Mouse (Mus musculus): ENCODE data around the gene Vash1. TPM values are rescaled to one million over a fixed set of nuclear protein-coding genes. Genes with fewer than 3 reads are reported as not detected.

The Vash1 gene
- polyA plus RNA-seq, 1 experiment from 2014 or later, result 27.4 TPM

DNA sequence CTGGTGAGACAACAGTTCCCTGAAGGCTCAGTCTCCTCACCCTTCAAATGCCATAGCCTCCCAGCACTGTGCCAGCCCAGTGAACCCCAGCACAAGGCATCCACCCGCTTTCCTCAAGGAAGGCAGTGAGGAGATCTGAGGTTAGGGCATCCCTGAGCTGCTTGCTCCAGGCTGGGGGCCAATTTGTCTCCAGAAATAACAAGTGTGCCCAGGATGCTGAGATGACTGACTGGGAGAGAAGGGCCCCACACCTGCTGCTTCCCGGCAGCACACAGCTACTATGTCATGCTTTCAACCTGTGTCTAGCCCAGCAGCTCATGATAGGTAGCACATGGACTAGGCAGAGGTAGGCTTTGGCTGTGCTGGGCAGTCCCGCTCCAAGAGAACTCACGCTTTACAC lies 23.0 kb downstream of the Vash1 start:
- peaks cover 47% of the 10 kb centered on the region for H3K4me1 ChIP-seq (replicated peaks)
- 87% methylated on average over 4 of the region's 4 CpGs for WGBS
- DNase-seq (ENCODE audit: low spot score), result no peak
- no peaks in the 10 kb centered on the region for H3K9me3 ChIP-seq
- no peaks in the 10 kb centered on the region for H3K27me3 ChIP-seq (ENCODE audit: insufficient read depth, poor library complexity, severe bottlenecking)
- no peak overlapping the region for H3K4me3 ChIP-seq
- H3K27ac ChIP-seq, result peak overlapping the region; percentile 83
- peaks cover 28% of the 10 kb centered on the region for H3K36me3 ChIP-seq

DNA sequence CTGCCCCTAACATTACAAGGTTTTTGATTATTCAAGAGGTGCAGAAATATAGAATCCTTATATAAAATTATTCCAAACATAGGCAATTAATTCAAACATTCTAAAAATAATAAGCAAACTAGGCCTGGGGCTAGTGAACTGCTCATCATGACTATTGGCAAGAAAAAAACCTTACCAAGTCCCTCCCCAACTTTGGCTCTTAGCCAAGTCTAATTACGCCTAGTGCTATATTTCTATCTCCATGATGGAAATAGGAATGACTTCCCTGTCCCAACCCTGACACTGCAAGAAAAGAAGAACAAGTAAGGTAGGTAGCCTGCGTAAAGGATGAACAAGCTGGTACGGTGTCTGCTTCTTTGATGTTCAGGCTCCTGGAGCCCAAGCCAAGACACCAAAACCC lies 24.2 kb downstream of the Vash1 start:
- H3K27me3 ChIP-seq (ENCODE audit: insufficient read depth, poor library complexity, severe bottlenecking), result no peaks in the 10 kb centered on the region
- H3K4me3 ChIP-seq, result no peak overlapping the region
- no peaks in the 10 kb centered on the region for H3K9me3 ChIP-seq
- H3K36me3 ChIP-seq, result peaks cover 17% of the 10 kb centered on the region
- H3K4me1 ChIP-seq (replicated peaks), result peaks cover 47% of the 10 kb centered on the region
- no peak for DNase-seq (ENCODE audit: low spot score)
- WGBS, result 99% methylated on average over 3 of the region's 3 CpGs
- H3K27ac ChIP-seq, result no peak overlapping the region

DNA sequence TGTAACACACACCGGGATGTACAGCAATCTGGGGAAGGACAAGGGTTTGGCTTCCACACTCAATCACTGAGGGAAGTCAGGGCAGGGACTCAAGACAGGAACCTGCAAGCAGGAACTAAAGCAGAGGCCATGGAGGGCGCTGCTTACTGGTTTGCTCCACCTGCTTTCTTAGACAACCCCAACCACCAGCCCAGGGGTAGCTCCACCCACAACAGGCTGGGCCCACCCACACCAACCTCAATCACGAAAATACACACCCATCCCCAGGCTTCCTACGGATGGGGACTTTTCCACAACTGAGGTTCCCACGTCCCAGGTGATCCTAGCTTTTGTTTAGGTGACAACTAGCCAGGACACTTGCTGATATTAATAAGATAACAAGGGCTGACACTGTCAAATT lies 27.3 kb downstream of the Vash1 start:
- DNase-seq (ENCODE audit: low spot score), result no peak
- H3K9me3 ChIP-seq, result no peaks in the 10 kb centered on the region
- no peak overlapping the region for H3K27ac ChIP-seq
- peaks cover 25% of the 10 kb centered on the region for H3K4me1 ChIP-seq (replicated peaks)
- H3K36me3 ChIP-seq, result peaks cover 17% of the 10 kb centered on the region
- H3K4me3 ChIP-seq, result no peak overlapping the region
- H3K27me3 ChIP-seq (ENCODE audit: insufficient read depth, poor library complexity, severe bottlenecking), result no peaks in the 10 kb centered on the region
- 85% methylated on average over 5 of the region's 5 CpGs for WGBS

DNA sequence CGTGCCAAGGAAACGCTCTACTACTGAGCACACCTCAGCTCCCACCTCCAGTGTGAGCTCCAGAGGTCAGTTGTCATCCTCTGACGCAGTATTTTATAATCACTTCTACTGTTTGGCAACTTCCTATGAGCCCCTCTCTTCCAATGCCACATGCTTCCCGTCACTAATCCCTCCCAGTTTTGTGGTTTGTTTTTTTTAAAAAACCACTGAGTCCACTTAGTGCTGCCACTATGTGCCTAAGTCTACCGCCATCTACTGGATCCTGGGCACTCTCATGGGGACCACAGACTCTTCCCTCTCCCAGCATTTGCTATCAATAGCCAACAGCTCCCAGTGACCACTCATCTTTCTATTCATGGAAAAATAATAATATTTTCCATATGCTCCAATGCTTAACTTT lies 35.5 kb downstream of the Vash1 start:
- no peaks in the 10 kb centered on the region for H3K27me3 ChIP-seq (ENCODE audit: insufficient read depth, poor library complexity, severe bottlenecking)
- H3K4me1 ChIP-seq (replicated peaks), result peaks cover 3% of the 10 kb centered on the region; the same call in 1 of the 2 replicates
- WGBS, result 77% methylated on average over 5 of the region's 5 CpGs
- no peak overlapping the region for H3K4me3 ChIP-seq
- peaks cover 13% of the 10 kb centered on the region for H3K36me3 ChIP-seq
- H3K27ac ChIP-seq, result no peak overlapping the region
- DNase-seq (ENCODE audit: low spot score), result no peak
- no peaks in the 10 kb centered on the region for H3K9me3 ChIP-seq

DNA sequence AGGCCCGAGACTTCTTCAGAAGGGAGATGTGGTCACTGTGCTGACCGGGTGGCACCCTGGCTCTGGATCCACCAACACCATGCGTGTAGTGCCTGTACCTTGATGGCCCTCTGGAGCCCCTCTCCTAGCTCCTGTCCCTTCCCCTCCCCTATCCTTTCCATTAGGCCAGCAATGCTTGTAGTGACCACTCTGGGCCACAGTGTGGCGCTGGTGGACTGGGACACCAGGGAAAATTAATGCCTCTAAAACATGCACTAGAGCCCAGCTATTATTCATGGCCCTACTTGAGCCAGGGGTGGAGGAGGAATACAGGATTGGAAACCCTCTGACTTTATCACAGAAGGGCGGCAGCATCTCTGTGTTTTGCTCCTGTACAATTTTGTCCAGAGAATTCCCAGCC lies 36.9 kb downstream of the Vash1 start:
- peaks cover 17% of the 10 kb centered on the region for H3K36me3 ChIP-seq
- peak; percentile 80 for DNase-seq (ENCODE audit: low spot score)
- H3K4me1 ChIP-seq (replicated peaks), result no peaks in the 10 kb centered on the region; the same call in 1 of the 2 replicates
- no peak overlapping the region for H3K4me3 ChIP-seq
- H3K27me3 ChIP-seq (ENCODE audit: insufficient read depth, poor library complexity, severe bottlenecking), result no peaks in the 10 kb centered on the region
- WGBS, result 47% methylated on average over 5 of the region's 5 CpGs
- no peaks in the 10 kb centered on the region for H3K9me3 ChIP-seq
- H3K27ac ChIP-seq, result no peak overlapping the region

DNA sequence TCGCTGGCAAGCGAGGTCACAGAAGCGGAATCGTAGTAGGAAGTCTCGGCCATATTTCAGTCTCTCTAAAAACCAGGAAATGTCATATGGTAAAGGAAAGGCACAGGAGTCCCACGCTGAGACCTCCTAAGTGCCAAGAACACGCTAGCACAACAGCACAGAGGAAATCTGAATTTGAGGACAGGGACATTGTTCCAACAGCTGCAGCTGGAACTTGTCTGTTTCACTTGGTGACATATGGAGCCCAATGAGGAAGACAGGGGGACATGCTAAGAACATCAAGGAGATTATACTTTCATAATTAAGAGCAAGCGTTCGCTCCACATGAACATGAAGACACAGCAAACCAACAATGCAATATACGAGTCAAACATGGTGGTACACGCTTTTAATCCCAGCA lies 38.5 kb downstream of the Vash1 start:
- 92% methylated on average over 11 of the region's 11 CpGs for WGBS
- H3K9me3 ChIP-seq, result no peaks in the 10 kb centered on the region
- peaks cover 5% of the 10 kb centered on the region; the same call in 1 of the 2 replicates for H3K4me1 ChIP-seq (replicated peaks)
- peaks cover 25% of the 10 kb centered on the region for H3K36me3 ChIP-seq
- no peak overlapping the region for H3K27ac ChIP-seq
- H3K4me3 ChIP-seq, result no peak overlapping the region
- no peak for DNase-seq (ENCODE audit: low spot score)
- H3K27me3 ChIP-seq (ENCODE audit: insufficient read depth, poor library complexity, severe bottlenecking), result no peaks in the 10 kb centered on the region

DNA sequence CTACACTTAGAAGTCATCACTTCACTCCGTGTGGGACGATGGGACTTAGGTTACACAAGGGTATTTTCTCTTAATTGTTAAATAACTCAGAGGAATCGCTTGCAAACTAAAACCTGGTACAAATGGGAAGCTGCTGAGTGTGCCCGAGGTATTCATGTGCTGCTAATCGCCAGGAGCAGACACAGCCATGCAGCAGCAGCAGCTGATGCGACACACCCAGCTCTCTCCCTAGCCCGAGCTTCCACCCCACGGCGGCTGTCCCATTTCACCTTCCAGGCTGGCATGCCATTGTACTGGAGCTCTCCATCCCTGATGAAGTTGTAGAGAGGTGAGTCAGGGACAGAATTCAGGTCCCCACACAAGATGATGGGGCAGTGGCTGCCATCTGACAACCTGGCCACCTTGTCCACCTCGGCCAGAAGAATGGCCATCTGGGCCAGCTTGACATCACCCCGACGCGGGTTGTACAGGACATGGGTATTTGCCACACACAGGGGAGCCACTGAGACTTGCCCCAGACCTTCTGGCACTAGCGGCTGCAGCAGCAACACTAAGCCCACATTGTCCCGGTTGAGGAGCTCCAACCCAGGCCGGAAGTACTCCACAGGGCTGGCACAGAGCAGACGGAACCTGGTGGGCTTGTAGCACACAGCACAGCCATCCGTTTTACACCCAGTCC lies 41.6 kb downstream of the Vash1 start:
- peaks cover 17% of the 10 kb centered on the region for H3K4me1 ChIP-seq (replicated peaks)
- WGBS, result 91% methylated on average over 18 of the region's 18 CpGs

DNA sequence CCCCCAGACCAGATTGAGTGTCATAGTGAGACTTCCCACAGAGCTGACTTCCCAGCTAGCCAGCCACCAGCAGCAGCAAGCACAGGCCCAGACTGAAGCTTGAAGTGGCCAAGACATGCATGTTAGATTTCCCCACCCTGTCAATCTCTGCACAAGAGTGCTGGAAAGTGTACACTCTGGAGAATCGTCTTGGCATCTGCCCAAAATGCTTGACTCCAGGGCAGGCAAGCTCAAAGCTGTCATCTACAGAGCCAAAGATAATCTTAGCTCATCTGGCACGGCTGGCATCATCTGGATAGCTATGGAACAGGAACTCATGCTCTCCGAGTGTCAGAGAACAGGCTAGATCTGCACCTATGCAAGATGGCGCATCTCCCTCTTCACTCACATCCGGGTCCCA lies 43.0 kb downstream of the Vash1 start:
- Histone ChIP-seq H3K9me3 (no peaks in the 10 kb centered on the region), H3K27ac (no peak overlapping the region), H3K4me1 (replicated peaks) (peaks cover 28% of the 10 kb centered on the region), H3K27me3 (ENCODE audit: insufficient read depth, poor library complexity, severe bottlenecking) (no peaks in the 10 kb centered on the region), H3K4me3 (no peak overlapping the region), H3K36me3 (peaks cover 21% of the 10 kb centered on the region)
- WGBS, result 95% methylated on average over 5 of the region's 5 CpGs
- DNase-seq (ENCODE audit: low spot score), result no peak

More for the DNA sequence above, 41.6 kb downstream of the Vash1 start:
- Histone ChIP-seq H3K9me3 (no peaks in the 10 kb centered on the region), H3K27ac (no peak overlapping the region), H3K36me3 (peaks cover 25% of the 10 kb centered on the region), H3K27me3 (ENCODE audit: insufficient read depth, poor library complexity, severe bottlenecking) (no peaks in the 10 kb centered on the region), H3K4me3 (no peak overlapping the region)
- no peak for DNase-seq (ENCODE audit: low spot score)

DNA sequence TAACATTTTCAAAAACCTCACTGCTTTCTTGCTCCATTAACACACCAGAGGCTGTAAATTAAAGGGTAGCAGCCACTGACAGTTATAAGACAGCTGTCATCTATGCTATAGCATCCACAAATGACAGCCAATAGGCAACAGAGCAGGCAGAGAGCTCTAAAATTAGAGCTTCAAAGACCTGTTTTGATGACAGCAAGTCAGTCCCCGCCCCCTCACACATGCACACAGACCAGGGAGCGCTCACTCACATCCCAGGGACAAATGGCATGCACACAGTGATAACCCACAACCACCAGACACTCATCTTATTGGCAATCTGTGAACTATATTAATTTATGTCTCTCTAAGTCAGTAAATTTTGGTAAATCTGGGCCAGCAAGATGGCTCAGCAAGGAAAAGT lies 45.8 kb downstream of the Vash1 start:
- Histone ChIP-seq H3K4me1 (replicated peaks) (peaks cover 28% of the 10 kb centered on the region), H3K4me3 (no peak overlapping the region), H3K36me3 (peaks cover 12% of the 10 kb centered on the region), H3K27ac (no peak overlapping the region), H3K9me3 (no peaks in the 10 kb centered on the region), H3K27me3 (ENCODE audit: insufficient read depth, poor library complexity, severe bottlenecking) (no peaks in the 10 kb centered on the region)
- WGBS, result 77% methylated on average over 2 of the region's 2 CpGs
- DNase-seq (ENCODE audit: low spot score), result no peak

DNA sequence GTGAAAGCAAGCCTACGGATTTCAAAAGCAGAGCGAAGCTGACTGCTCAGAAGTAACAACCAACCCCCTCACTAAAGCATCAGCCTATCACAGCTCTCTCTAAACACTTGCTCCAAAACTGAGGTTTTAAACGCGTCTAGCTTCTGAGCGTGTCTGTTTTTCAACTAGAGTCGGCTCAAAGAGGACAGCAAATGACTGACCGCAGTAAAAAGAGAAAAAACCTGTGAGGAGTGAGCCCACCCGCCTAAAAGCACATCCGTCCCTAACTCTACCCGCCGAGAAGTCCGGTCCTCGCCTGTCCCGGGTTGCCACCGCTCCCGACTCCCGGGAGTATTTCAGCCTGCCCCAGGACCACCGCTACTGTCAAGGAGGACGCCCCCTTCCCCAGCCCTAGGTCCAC lies 47.2 kb downstream of the Vash1 start:
- no peaks in the 10 kb centered on the region for H3K27me3 ChIP-seq (ENCODE audit: insufficient read depth, poor library complexity, severe bottlenecking)
- H3K4me1 ChIP-seq (replicated peaks), result peaks cover 28% of the 10 kb centered on the region
- H3K4me3 ChIP-seq, result peak overlapping the region; percentile 84
- H3K27ac ChIP-seq, result peak overlapping the region; percentile 89
- under 1% methylated on average over 19 of the region's 19 CpGs for WGBS
- DNase-seq (ENCODE audit: low spot score), result no peak
- H3K9me3 ChIP-seq, result no peaks in the 10 kb centered on the region
- peaks cover 5% of the 10 kb centered on the region for H3K36me3 ChIP-seq

DNA sequence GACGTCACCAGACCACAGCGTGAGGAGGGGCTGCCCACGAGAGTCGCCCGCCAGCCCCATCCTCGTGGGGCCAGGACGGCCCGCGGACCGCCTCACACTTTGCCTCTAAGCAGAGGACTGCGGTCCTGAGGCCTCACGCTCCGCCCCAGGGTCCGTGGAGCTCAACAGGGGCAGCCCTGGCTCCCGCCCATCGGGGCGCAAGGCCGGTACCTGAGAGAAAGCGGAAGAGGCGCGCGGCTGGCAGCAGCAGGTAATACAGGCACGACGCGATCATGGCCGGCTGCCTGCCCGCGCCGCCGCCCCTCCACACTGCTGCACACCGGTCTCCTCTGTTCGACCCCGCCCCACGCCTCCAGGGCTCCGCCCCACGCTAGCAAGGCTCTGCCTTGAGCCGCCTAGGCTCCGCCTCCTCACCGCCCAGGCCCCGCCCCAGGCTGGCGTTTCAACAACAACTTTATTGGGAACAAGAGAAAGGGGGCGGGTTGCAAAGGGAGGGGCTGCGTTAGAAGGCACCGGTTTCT lies 47.7 kb downstream of the Vash1 start, which contains the start of gene Angel1:
Gene Angel1 (minus strand): TSS at position 341 of the 521 bp plus-strand sequence.
- Histone ChIP-seq H3K36me3 (peaks cover 4% of the 10 kb centered on the region; the same call in 1 of the 2 replicates), H3K27me3 (ENCODE audit: insufficient read depth, poor library complexity, severe bottlenecking) (no peaks in the 10 kb centered on the region), H3K4me1 (replicated peaks) (peaks cover 25% of the 10 kb centered on the region), H3K9me3 (no peaks in the 10 kb centered on the region), H3K27ac (peak within 1 kb of the TSS; percentile 89), H3K4me3 (peak within 1 kb of the TSS; percentile 84)
- peak; percentile 97 for DNase-seq (ENCODE audit: low spot score)
- WGBS, result under 1% methylated on average over 44 of the region's 44 CpGs

DNA sequence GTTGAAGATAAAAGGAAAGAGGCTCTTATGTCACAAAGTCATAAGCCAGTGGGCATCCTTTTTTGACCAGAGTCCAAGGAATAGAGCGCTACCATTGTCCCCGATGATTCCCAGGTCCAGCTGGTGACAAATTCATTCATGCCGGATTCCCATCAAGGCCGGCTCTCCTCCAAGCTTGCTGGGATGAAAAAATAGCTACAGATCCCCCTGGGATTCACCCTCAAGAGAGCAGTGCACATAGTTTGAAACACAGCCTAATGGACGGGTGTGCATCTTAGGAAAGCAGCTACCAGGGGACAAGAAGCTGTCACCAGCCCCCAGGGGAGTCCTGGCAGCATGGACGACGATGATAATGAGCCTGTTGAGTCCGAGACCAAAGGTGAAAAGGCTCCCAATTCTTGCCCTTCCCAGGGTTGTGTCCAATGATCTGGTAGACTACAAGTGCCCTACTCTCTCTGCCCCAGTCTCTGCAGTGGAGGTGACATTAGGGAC lies 55.9 kb downstream of the Vash1 start, which contains the start of gene Lrrc74a:
Gene Lrrc74a (plus strand): TSS at position 51 of the 492 bp plus-strand sequence.
- Histone ChIP-seq H3K27ac (no peak within 1 kb of the TSS), H3K4me3 (no peak within 1 kb of the TSS), H3K36me3 (no peaks in the 10 kb centered on the region), H3K4me1 (replicated peaks) (no peaks in the 10 kb centered on the region), H3K27me3 (ENCODE audit: insufficient read depth, poor library complexity, severe bottlenecking) (no peaks in the 10 kb centered on the region), H3K9me3 (no peaks in the 10 kb centered on the region)
- WGBS, result 86% methylated on average over 8 of the region's 8 CpGs
- no peak for DNase-seq (ENCODE audit: low spot score)
